Mouse (Mus musculus) lung, postnatal 25 days (tissue): ENCODE measurements around the gene Hsf4.
"Not testable (repeated sequence)": the region's sequence is repeated elsewhere in the genome, so short reads cannot be mapped to it uniquely, and the experiment has no call there.

ENCODE experiments used
- DNase-seq: peaks from one replicate; pipeline ENCODE4 v3.0.0; 2022; ENCODE audit warnings: low spot score

The Hsf4 gene

GRCm38 (mm10) chr8:105269461-105269947, at the start of gene Hsf4:
Hsf4 (plus strand) TSS chr8:105269801.
- peak; percentile 81 for DNase-seq

GRCm38 (mm10) chr8:105223850-105224249, 45.8 kb upstream of the Hsf4 start:
- DNase-seq: no peak

DNA sequence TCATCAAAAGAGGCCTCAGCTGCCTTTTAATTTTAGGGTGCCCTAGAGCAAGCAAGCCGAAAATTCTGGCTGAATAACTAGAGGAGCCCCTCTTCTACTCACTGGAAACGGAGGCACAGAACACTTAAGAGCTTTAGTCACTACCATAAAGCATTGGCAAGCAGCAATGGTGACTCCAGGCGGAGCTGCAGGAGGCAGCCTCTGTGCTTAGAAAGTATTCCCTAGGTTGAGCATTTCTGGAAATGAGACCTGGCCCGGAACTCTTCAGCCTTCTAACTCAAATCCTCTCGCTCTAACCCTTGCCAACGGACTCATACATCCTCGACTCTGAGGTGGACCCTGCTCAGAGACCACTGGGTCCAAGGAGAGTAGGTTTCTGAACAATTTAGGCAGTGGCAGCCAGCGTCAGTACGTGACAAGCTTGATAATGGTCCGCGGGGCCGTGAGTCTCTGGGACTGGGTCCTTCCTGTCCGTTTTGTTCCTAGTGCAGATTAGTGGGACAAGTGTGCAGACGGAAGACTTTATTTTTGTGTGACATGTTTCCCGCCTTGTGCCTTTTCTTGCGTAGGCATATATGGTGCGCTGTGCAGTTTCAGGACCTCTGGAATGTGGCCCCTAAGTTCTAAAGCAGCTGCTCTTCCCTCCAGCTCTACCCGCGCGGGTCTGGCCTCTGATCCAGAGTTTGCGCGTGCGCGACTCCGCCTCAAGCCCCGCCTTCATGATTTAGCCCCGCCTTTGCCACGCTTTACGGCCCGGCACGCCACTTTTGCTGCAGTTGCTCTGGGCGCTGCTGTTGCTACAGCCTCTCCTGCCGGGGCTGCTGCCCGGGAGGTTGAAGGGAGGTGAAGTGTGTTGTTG, 45.0 kb upstream of the Hsf4 start, which contains the start of gene D230025D16Rik:
D230025D16Rik (plus strand) TSS at position 733 of the 859 bp plus-strand sequence.
- DNase-seq: peak; percentile 95

GRCm38 (mm10) chr8:105225272-105225593, 44.4 kb upstream of the Hsf4 start:
- no peak for DNase-seq

- DNase-seq: peak; percentile 85
Measured at GRCm38 (mm10) chr8:105225917-105226316, 43.7 kb upstream of the Hsf4 start.

DNA sequence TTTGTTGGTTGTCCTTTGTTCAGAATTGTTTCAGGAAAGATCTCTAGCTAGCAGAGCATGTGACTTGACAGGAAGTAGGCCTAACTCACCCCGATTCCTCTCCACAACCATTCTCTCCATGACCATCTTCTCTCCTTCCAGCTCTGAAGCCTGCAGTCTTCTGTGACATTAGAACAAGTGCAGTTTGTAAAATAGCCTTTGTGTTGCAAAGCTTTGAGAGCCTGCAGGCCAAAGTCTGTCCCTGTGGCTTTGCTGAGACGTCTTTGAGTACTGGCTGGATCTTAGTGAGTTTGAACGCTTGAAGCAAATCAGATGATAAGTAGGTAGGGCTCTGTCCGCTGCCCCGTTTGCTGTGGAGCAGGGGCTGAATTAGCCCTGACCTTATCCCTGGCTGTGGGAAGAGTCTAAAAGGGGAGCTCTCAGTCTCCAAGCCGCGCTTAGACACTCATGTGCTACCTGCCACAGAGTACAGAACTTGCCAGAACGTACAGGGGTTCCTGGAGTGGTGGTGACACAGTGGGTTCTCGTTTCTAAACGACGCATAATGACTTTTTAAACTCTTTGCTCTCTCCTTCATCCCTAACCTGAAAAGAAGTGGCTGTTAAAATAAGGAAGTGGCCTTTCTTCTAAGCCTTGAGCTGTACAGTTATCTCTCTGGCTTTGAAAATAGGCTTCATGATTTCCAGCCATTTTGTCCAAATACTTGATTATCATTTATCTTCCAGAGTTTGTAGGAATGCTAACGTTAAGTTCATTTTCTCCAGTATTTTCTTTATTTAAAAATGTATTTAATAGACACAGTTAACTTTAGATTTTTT, 37.9 kb upstream of the Hsf4 start:
- DNase-seq: no peak

GRCm38 (mm10) chr8:105232321-105232693, 37.3 kb upstream of the Hsf4 start:
- not testable (repeated sequence) for DNase-seq

GRCm38 (mm10) chr8:105233126-105233935, 36.3 kb upstream of the Hsf4 start:
- no peak for DNase-seq

DNA sequence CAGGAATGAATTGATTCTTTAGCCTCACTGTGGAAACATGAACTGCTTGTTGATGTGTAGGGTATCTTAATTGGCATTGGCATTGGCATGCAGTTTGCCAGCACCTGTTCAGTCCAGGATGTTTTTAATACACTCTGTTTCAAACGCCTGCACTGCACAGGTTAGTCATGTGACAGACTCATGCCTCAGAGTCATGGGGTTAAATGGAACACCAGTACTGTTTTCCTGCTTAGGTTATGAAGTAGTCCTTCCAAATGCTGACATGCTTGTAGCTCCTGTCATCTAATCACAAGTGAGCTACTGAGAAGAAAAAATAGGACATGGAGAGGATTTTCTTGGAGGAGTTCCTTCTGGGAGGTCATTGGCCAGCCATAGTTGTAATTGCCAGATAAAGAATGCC, 34.4 kb upstream of the Hsf4 start:
- no peak for DNase-seq

DNA sequence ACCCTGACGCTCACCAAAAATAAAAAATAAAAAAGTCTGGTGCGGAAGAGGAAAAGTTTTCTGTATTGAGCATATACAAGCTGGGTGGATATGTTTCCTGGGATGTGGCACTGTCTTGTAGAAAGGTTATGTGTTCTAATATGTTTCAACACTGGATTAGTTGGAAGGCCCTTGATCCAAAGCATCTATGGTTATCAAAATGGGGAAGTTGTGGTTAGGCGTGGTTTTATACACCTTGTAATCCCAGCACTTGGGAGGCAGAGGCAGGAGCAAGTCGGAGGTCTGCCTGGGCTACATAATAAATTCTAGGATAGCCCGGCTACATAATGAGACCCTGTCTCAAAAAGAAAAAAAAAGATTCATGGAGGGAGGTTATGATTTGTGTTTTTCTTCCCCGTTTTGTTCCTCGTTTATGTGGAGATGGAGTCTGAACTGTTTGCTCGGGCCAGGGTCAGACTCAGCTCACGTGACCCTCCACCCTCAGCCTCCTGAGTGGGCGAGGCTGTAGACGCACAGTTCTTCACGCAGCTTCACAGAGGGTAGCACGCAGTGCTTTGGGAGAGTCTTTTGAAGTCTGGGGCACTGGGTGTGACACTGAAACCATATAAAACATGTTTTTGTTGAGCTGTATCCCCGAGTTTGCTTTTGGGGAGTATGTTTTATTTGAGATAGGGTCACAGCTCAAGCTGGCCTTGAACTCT, 32.0 kb upstream of the Hsf4 start:
- no peak for DNase-seq

GRCm38 (mm10) chr8:105241016-105241415, 28.6 kb upstream of the Hsf4 start:
- DNase-seq: peak; percentile 70

DNA sequence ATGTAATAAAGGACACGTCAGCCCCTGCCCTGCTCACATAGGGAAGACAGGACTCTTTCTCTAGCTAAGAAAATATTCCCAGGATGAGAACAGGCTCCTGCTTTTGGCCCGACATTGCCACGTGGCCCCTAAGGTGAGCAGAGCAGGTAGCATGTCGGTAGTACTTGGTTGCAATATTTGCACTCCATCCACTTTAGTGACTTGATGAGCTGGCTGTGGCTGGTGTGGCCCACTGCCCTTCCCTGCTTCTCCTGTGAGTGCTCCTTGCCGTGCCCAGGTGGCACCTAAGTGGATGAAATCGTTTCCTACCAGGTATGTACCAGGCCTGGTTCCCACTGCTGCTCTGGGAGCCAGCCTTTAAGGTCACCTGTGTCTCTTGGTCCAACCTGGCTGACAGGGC, 17.6 kb upstream of the Hsf4 start:
- DNase-seq: peak; percentile 66

DNA sequence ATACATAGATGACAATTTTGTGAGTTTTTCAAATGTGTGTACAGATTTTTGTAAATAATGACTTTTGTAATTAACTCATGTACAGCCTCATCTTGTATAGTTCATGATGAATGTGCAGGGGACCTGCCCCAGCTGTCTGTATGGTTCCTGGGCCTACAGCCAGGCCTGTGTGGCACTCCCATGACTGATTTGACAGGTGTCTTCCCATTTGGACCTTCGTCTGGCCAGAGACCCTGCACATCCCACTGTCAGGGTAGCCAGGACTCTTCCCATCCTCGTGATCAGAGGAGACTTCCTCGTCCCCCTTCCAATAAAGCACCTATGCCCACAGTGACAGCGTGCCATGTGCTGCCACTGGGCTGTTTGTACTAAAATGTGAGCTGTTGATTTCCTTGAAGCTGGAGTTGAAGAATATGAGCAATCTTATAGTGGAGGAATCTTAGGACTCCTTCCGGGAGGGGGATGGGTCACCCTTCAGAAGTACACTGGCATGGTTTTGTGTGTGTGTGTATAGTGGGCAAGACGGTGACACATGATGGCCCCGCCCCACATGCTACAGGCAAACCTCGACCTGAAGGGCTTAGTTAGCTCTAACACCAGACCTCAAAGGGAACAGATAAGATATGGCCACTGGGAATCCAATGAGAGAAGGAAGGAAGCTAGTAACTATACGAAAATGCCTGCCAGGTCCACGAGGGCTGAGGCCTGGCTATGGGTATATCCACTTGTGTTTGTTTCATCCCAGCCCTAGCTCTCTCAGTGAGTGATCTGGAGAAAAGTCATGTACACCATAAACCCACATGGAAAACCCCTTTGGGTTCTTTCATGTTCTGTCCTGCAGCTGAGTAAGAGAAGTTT, 16.7 kb upstream of the Hsf4 start:
- DNase-seq: no peak

DNA sequence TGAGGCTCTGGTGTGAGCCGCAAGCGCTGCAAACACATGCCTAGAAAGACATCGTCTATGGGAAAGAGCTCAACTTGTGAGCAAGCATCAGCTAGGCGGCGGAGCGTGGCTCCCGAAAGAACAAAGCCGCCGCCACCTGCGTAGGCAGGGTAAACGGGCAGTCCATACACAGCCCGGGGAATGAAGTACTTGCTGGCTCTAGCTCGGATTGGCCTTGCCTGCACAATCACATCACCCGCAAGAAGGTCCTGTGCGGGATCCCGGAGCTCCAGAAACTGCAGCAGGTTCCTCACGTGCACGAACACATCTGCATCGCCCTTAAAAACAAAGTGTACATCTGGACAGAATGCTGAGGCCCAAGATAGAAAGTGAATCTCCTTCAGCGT, 15.8 kb upstream of the Hsf4 start:
- no peak for DNase-seq

DNA sequence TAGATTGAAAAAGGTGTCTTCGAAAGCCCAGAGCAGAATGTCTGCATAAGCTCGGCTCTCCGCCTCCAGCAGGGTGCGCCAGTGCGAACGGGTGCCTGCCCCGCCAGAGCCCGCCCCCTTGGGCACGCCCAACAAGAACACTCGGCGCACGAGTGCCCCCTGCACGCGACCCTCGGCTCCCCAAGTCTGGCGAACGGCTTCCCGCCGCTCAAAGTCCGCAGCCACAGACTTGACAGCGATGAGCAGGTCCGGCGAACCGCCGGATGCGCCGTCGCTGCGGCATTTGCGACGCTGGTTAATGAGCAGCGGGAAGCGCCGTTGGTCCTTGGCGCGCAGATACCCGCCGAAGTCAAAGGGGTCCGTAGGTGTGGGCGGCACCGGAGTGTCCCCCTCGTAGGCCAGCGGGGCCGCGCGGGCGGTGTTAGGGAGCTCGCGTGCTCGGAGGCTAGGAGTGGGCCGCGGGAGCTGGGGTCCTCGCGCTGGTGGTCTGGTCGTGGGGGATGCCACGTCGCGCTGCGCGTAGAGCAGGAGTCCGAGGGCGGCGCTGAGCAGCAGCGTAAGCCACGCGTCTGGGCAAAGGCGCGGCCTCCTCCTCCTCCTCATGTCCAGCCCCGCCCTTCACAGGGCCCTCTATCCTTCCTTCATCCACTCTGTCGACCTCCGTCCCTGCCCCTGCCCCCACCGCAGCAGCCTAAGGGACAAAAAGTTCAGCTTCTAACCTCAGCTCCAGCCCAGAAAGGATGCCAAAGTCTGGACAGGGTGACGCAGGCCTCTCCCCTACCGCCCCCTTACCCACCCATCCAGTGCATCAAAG, 15.2 kb upstream of the Hsf4 start:
- peak; percentile 88 for DNase-seq

DNA sequence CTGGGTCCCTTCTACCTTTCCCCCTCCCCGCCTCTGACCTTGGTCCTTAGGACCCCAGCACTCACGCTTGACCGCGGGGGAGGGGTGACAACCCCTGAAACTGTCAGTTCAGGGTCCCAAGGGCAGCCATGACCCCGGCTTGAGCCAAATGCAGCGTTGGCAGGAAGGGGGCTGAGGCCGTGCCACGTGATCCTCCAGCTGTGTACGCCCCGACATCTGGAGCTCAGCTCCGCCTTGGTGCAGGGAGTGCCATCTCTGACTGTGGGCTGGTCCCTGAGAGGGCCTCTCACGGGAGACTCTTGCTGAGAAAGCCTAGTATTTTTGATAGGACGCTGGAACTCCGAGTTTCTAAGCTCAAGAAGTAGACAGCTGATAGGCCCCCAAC, 14.6 kb upstream of the Hsf4 start, which contains the start of gene B3gnt9:
B3gnt9 (minus strand) TSS at position 188 of the 385 bp plus-strand sequence.
- peak; percentile 75 for DNase-seq

DNA sequence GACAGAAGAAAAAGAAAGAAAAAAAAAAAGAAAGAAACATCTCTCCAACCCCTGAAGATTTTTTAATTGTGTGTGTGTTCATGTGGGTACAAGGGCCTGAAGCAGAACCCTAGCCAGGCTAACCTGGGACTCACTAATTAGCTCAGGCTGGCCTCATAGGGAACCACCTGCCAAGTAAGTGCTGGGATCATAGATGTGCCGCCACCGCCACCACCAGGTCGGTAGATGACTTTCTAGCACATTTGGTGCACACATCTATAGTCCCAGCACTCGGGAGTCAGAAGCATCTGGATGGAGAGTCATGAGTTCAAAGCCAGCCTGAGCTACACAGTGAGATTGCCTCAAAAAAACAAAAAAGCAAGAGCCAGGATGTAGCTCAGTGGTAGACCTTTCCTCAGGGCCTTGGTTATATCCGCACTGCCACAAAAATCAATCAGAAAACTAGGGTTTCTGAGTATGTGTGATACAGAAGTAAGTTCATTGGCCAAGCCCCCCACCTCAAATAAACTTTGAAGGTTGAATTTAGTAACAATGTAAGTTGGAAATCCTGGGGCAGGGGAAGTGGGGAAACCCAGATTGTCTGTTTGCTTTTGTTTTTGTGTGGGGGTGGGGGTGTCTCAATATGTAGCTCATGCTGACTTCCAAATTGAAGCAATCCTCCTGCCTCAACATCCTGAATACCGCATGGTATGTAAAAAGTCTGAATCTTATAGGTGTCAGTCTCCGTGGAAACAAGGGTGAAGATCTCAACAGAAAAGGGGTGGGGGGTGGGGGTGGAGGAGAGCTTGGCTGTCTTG, 12.1 kb upstream of the Hsf4 start:
- no peak for DNase-seq

DNA sequence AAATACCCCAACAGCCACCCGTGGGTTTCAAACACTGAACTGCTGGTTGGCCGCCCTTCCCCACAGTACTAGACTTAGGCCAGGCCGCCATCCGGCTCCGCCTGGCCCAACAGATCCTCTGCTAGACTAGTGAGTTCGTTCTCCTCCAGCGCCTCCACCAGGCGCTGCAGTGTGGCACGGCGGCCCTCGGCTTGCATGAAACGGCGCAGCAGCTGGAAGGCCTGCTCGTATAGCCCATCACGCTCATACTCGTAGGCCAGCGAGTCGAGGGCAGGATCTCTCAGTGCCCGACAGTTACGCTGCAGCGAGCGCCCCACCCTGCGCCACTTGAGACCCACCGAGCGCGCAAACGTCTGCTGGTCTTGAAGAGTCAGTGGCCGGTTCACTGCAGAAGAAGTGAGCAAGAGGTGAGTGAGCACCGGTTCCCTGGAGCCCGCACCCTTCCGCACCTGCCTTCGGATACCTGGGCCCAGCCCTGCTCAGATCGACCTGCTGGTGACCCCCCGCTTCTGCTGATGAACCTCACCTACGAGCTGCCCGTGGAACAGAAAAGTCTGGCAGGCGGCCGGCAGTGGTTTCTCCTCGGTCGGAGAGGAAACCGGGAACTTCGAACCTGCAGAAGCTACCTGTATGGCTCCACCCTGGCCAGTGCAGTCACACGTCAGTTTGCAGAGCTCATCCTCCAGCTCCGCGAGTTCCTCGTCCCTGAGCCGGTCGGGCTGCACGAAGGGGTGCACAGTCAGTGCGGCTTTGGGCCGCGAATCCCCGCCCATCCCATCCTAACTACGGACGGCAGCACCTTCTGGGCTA, 10.5 kb upstream of the Hsf4 start:
- peak; percentile 30 for DNase-seq
